Mouse (Mus musculus) myocyte (in vitro differentiated cells): ENCODE results near the gene Pnpla1. TPM values are rescaled to one million over a fixed set of nuclear protein-coding genes. Genes with fewer than 3 reads are reported as not detected.

Experiments
- H3K27me3 ChIP-seq: one replicate; pipeline ENCODE4 v1.6.1; 2011; ENCODE audit not compliant: control insufficient read depth, insufficient read depth, insufficient read length
- H3K36me3 ChIP-seq: one replicate; pipeline ENCODE4 v1.6.1; 2011; ENCODE audit not compliant: control insufficient read depth, insufficient read depth
- H3K4me2 ChIP-seq: one replicate; pipeline ENCODE4 v1.6.1; 2011; ENCODE audit warnings: low read depth, control low read depth
- H3K4me3 ChIP-seq: one replicate; pipeline ENCODE4 v1.5.1; 2011; ENCODE audit warnings: mild to moderate bottlenecking, control low read depth, moderate library complexity
- H3K79me2 ChIP-seq: one replicate; pipeline ENCODE4 v1.6.1; 2011; ENCODE audit not compliant: control insufficient read depth, insufficient read depth
- H3ac ChIP-seq: one replicate; pipeline ENCODE4 v1.6.1; 2011; ENCODE audit not compliant: control insufficient read depth, insufficient read length
- CEBPB ChIP-seq: IDR thresholded peaks from 2 replicates; pipeline ENCODE4 v1.6.1; 2011; ENCODE audit warnings: mild to moderate bottlenecking, moderate library complexity; ENCODE audit not compliant: poor library complexity, insufficient read depth, severe bottlenecking
- E2F4 ChIP-seq: IDR thresholded peaks from one replicate; pipeline ENCODE4 v1.6.1; 2011; ENCODE audit warnings: mild to moderate bottlenecking, control low read depth, moderate library complexity; ENCODE audit not compliant: insufficient read depth
- MAX ChIP-seq: IDR thresholded peaks from one replicate; pipeline ENCODE4 v1.6.1; 2011; ENCODE audit warnings: low read depth, mild to moderate bottlenecking, control low read depth
- MYOD1 ChIP-seq, 3 experiments: IDR thresholded peaks; one replicate each; pipeline ENCODE4 v1.6.1; 2011; ENCODE audit warnings: control low read depth in 2 of 3, low read depth in 2 of 3, mild to moderate bottlenecking in 2 of 3, moderate library complexity in 1 of 3; ENCODE audit not compliant: insufficient read length in 2 of 3, control insufficient read depth in 1 of 3
- MYOG ChIP-seq, 3 experiments: IDR thresholded peaks; one replicate each; pipeline ENCODE4 v1.6.1; 2011; ENCODE audit warnings: control low read depth in 2 of 3, low read depth in 2 of 3, mild to moderate bottlenecking in 2 of 3; ENCODE audit not compliant: insufficient read length in 2 of 3, control insufficient read depth in 1 of 3, insufficient read depth in 1 of 3
- POLR2A ChIP-seq: IDR thresholded peaks from one replicate; pipeline ENCODE4 v1.6.1; 2011; ENCODE audit warnings: low read depth, mild to moderate bottlenecking, control low read depth, moderate library complexity; ENCODE audit not compliant: insufficient read length
- POLR2AphosphoS2 ChIP-seq: IDR thresholded peaks from one replicate; pipeline ENCODE4 v1.6.1; 2011; ENCODE audit warnings: low read depth, control low read depth; ENCODE audit not compliant: insufficient read length
- REST ChIP-seq: IDR thresholded peaks from one replicate; pipeline ENCODE4 v1.6.1; 2011; ENCODE audit warnings: mild to moderate bottlenecking, control low read depth, moderate library complexity; ENCODE audit not compliant: insufficient read depth, insufficient read length
- SRF ChIP-seq: IDR thresholded peaks from one replicate; pipeline ENCODE4 v1.6.1; 2011; ENCODE audit warnings: low read depth; ENCODE audit not compliant: control insufficient read depth, insufficient read length
- TCF12 ChIP-seq: IDR thresholded peaks from one replicate; pipeline ENCODE4 v1.6.1; 2011; ENCODE audit warnings: mild to moderate bottlenecking, control low read depth; ENCODE audit not compliant: poor library complexity, insufficient read depth, severe bottlenecking
- TCF3 ChIP-seq: IDR thresholded peaks from one replicate; pipeline ENCODE4 v1.6.1; 2011; ENCODE audit warnings: low read depth, control low read depth; ENCODE audit not compliant: insufficient read length
- USF1 ChIP-seq: IDR thresholded peaks from one replicate; pipeline ENCODE4 v1.6.1; 2011; ENCODE audit warnings: low read depth, mild to moderate bottlenecking, control low read depth, moderate library complexity
- polyA plus RNA-seq: library from polyadenylated mRNA; unstranded; fragments of >200 nt; fragmentation: generic; extraction: Trizol; gene quantifications from one replicate; pipeline ENCODE4 v1.2.1, GENCODE M21; 2012; ENCODE audit warnings: missing spikeins

The Pnpla1 gene
- polyA plus RNA-seq, 1 experiment: not detected

DNA sequence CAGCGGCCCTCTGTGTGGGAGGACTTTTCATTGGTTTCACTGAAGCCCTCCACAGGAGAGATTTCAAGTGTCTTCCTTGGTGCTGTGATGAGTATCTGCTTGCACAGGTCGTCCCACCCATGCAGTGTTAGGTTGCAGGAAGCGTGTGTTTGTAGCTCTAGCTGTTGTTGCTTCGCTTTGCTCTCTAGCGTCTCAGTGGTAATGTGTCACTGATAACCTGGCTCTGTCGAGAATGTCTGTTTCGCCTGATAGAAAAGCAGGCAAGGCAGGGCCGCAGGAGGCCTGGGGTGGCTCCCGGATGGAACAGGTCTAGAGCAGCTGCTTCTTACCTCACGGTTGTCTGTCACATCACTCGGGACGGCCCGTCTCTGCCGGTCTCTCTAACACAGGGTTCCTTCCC, 29.1 kb upstream of the Pnpla1 start:
- Histone ChIP-seq H3K36me3 (peaks cover 12% of the 10 kb centered on the region), H3K4me3 (no peak overlapping the region), H3ac (no peak overlapping the region), H3K27me3 (no peaks in the 10 kb centered on the region), H3K4me2 (no peak overlapping the region), H3K79me2 (no peaks in the 10 kb centered on the region)
- TF ChIP-seq CEBPB (no peak), E2F4 (no peak), USF1 (no peak), POLR2AphosphoS2 (no peak), MAX (no peak), POLR2A (no peak), TCF3 (no peak), REST (no peak), MYOG (IDR thresholded peaks at IDR 0.05; ENCODE audit: control insufficient read depth in 1 of 3, insufficient read depth in 1 of 3, insufficient read length in 2 of 3, low read depth in 2 of 3) (no peak), TCF12 (no peak)

DNA sequence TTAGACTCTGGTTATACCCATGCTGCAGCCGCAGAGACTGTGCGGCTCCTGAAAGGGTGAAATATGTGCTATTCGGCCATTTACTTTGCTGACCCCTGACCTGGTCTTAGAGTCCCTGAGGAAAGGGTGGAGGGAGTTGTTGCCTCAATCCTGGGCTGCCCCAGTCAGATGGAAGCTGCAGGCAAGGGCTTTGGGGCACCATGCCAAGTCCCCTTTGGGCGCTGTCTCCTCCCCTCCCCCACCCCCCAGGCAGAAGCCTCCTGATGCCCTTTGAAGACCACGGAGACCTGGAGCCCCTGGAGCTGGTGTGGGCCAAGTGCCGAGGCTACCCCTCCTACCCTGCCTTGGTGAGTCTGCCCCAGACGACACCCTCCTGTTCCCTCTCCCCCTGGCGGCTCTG, 27.1 kb upstream of the Pnpla1 start:
- Histone ChIP-seq H3K79me2 (no peaks in the 10 kb centered on the region), H3K36me3 (peaks cover 12% of the 10 kb centered on the region), H3K4me2 (no peak overlapping the region), H3K27me3 (no peaks in the 10 kb centered on the region), H3K4me3 (no peak overlapping the region), H3ac (no peak overlapping the region)
- TF ChIP-seq POLR2A (no peak), CEBPB (no peak), MYOG (IDR thresholded peaks at IDR 0.05; ENCODE audit: control insufficient read depth in 1 of 3, insufficient read depth in 1 of 3, insufficient read length in 2 of 3, low read depth in 2 of 3) (no peak), MAX (no peak), MYOD1 (IDR thresholded peaks at IDR 0.05; ENCODE audit: control insufficient read depth in 1 of 3, insufficient read length in 2 of 3, low read depth in 2 of 3) (no peak), TCF3 (no peak), POLR2AphosphoS2 (no peak), USF1 (no peak), REST (no peak), SRF (no peak), E2F4 (no peak), TCF12 (no peak)

DNA sequence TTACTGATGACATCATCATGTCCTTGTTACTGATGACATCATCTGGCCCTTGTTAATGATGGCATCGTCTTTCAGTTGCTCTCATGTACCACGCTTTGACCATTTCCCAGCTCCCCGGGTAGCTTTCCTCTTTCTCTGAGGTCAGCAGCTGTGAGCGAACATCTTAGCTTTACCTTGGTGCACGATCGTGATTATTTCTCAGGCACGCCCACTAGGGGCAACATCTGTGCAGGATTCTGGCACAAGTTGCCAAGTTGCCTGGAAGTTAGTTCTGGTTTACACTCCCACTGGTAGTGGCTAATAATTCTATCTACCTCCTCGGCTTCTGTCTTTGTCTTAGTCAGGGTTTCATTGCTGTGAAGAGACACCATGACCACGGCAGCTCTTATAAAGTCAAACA, 26.2 kb upstream of the Pnpla1 start:
- no peak for TF ChIP-seq E2F4
- TF ChIP-seq POLR2AphosphoS2: no peak
- TF ChIP-seq TCF12: no peak
- Histone ChIP-seq H3K36me3 (peaks cover 16% of the 10 kb centered on the region), H3K4me2 (no peak overlapping the region), H3K27me3 (no peaks in the 10 kb centered on the region), H3ac (no peak overlapping the region), H3K4me3 (no peak overlapping the region), H3K79me2 (no peaks in the 10 kb centered on the region)

DNA sequence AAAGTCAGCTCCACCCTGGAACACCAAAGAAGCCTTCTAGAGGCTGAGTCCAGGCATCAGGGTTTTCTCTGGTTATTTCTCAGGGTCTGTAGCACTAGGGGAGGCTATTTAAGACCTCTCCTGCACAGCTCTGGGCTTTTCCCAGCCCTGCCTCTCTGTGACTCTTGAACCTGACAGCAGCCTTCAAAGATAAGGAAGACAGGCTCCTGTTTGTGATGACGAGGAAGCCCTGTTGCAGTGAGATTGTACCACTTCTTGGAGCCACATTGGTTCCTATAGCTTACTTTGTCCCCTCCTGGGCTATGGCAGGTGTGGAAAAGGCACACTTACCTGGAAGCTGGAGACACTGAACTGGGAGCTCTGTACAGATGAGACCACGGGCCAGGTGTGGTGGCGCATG, 25.3 kb upstream of the Pnpla1 start:
- H3K36me3 ChIP-seq: peaks cover 13% of the 10 kb centered on the region
- TF ChIP-seq MYOD1 (IDR thresholded peaks at IDR 0.05; ENCODE audit: control insufficient read depth in 1 of 3, insufficient read length in 2 of 3, low read depth in 2 of 3): no peak
- TF ChIP-seq MAX: no peak
- TF ChIP-seq E2F4: no peak
- TF ChIP-seq USF1: no peak
- TF ChIP-seq POLR2A: no peak
- TF ChIP-seq SRF: no peak
- TF ChIP-seq CEBPB: no peak
- no peak for TF ChIP-seq MYOG (IDR thresholded peaks at IDR 0.05; ENCODE audit: control insufficient read depth in 1 of 3, insufficient read depth in 1 of 3, insufficient read length in 2 of 3, low read depth in 2 of 3)
- no peak for TF ChIP-seq TCF12
- no peak for TF ChIP-seq TCF3
- TF ChIP-seq REST: no peak
- TF ChIP-seq POLR2AphosphoS2: no peak
- H3K4me3 ChIP-seq: no peak overlapping the region

DNA sequence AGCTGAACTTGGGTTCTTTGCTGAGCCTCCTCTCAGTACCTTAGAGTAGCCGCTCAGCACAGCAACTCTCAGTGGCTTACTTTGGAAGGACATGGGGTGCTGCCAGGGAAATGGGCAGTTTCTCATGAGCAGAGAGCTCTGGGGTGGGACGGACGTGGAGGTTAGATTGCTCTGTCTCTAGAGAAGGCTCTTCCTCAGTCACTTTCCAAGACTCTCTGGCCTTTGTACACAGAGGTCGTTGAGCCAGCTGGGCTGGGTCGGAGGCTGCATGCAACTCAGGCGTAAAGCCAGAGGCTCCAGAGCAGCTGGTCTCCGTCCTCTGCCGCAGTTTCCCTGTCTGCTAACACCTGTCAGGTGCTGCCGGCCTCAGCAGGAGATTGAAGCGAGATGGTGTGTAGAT, 23.5 kb upstream of the Pnpla1 start:
- no peak overlapping the region for H3K4me3 ChIP-seq
- H3K4me2 ChIP-seq: no peak overlapping the region
- H3ac ChIP-seq: no peak overlapping the region
- TF ChIP-seq POLR2AphosphoS2 (no peak), MYOG (IDR thresholded peaks at IDR 0.05; ENCODE audit: control insufficient read depth in 1 of 3, insufficient read depth in 1 of 3, insufficient read length in 2 of 3, low read depth in 2 of 3) (no peak), TCF3 (no peak), SRF (no peak), USF1 (no peak), POLR2A (no peak), MAX (no peak), CEBPB (no peak), TCF12 (no peak), REST (no peak), MYOD1 (IDR thresholded peaks at IDR 0.05; ENCODE audit: control insufficient read depth in 1 of 3, insufficient read length in 2 of 3, low read depth in 2 of 3) (no peak), E2F4 (no peak)
- no peaks in the 10 kb centered on the region for H3K27me3 ChIP-seq
- H3K79me2 ChIP-seq: no peaks in the 10 kb centered on the region
- peaks cover 12% of the 10 kb centered on the region for H3K36me3 ChIP-seq

More for the DNA sequence above, 25.3 kb upstream of the Pnpla1 start:
- no peak overlapping the region for H3ac ChIP-seq
- H3K4me2 ChIP-seq: no peak overlapping the region
- no peaks in the 10 kb centered on the region for H3K27me3 ChIP-seq
- no peaks in the 10 kb centered on the region for H3K79me2 ChIP-seq
